19 mouse cellular contexts compared by ENCODE assay signal in genomic region chr9:123335044-123335670, GRCm38 (mm10). TPM values are rescaled to one million over a fixed set of nuclear protein-coding genes. Genes with fewer than 3 reads are reported as not detected.
DNase-seq lines count a peak whose midpoint lies in the region; ATAC-seq lines count a peak whose summit lies in the region.
"Had no signal": no experiment of that assay in that cellular context is flagged by ENCODE, and none has a peak within 500 bp of the region (broad histone marks: within the 10 kb centered on the region; RNA-seq: fewer than 3 reads in every experiment).

No protein-coding gene starts in this region.

- H3K27ac ChIP-seq in heart, embryonic 12.5 days (ENCODE audit: poor library complexity, severe bottlenecking): no peak overlapping the region
- H3K27ac ChIP-seq: embryonic facial prominence, embryonic 12.5 days; forebrain, embryonic 10.5 days; heart, adult 2 months; layer of hippocampus, adult 2 months; limb, embryonic 15.5 days; midbrain, embryonic 12.5 days had no signal

- ATAC-seq in heart, embryonic 12.5 days (ENCODE audit: insufficient number of reproducible peaks, low FRiP score): no peak
- ATAC-seq: liver, postnatal 0 days; Patski had no signal

- DNase-seq in heart, postnatal 4 days: peak; percentile 10
- DNase-seq in kidney, postnatal 14 days: peak; percentile 22
- DNase-seq in kidney, adult 11 months: no peak
- peak; percentile 84 for DNase-seq in MN1 (ENCODE audit: low spot score)
- DNase-seq in induced T-regulatory cell, adult 2 months (ENCODE audit: low read depth): peak; percentile 17
- DNase-seq in right cerebral cortex, adult 18-20 months: no peak
- DNase-seq: adrenal gland, postnatal 36 days; heart, adult 2 months; heart, postnatal 10 days; liver, postnatal 0 days; lung, postnatal 36 days; thymus, adult 2 months had no signal

- H3K27me3 ChIP-seq in heart, embryonic 12.5 days (replicated peaks): no peaks in the 10 kb centered on the region
- H3K27me3 ChIP-seq: embryonic facial prominence, embryonic 12.5 days; limb, embryonic 15.5 days; midbrain, embryonic 12.5 days; Patski had no signal

- H3K4me1 ChIP-seq in heart, embryonic 12.5 days (replicated peaks): no peaks in the 10 kb centered on the region
- H3K4me1 ChIP-seq: embryonic facial prominence, embryonic 12.5 days had no signal

- no peak overlapping the region for H3K4me3 ChIP-seq in heart, embryonic 12.5 days
- H3K4me3 ChIP-seq: embryonic facial prominence, embryonic 12.5 days; forebrain, embryonic 10.5 days; heart, adult 2 months; layer of hippocampus, adult 2 months; limb, embryonic 15.5 days; midbrain, embryonic 12.5 days had no signal

- H3K36me3 ChIP-seq in heart, embryonic 12.5 days: no peaks in the 10 kb centered on the region
- H3K36me3 ChIP-seq: embryonic facial prominence, embryonic 12.5 days; forebrain, embryonic 10.5 days; limb, embryonic 15.5 days; midbrain, embryonic 12.5 days had no signal

- no peak overlapping the region for H3K9ac ChIP-seq in heart, embryonic 12.5 days
- H3K9ac ChIP-seq: embryonic facial prominence, embryonic 12.5 days; limb, embryonic 15.5 days; liver, postnatal 0 days; midbrain, embryonic 12.5 days had no signal

- no peaks in the 10 kb centered on the region for H3K9me3 ChIP-seq in heart, embryonic 12.5 days (replicated peaks)
- H3K9me3 ChIP-seq: embryonic facial prominence, embryonic 12.5 days; forebrain, embryonic 10.5 days; limb, embryonic 15.5 days; midbrain, embryonic 12.5 days had no signal

- 48% methylated on average over 5 of the region's 5 CpGs for WGBS in heart, embryonic 12.5 days

- H3K4me2 ChIP-seq in heart, embryonic 12.5 days: no peak overlapping the region
- H3K4me2 ChIP-seq: embryonic facial prominence, embryonic 12.5 days; limb, embryonic 15.5 days; midbrain, embryonic 12.5 days had no signal

RNA-seq across cellular contexts. Expression of gene Lars2, which starts 31.6 kb away (rescaled TPM):
- 10 to 100 TPM; 50.8 to 52.3 TPM for total RNA-seq in heart, postnatal 4 days (2021)
- 936 and 1,002 TPM in 2 replicates for polyA plus RNA-seq in heart, embryonic 12.5 days (2016; fragmentation: Nextera tagmentation; extraction: Ambion mirVana)

Comparison
In these comparisons a context has a peak if more than half of its experiments do, and no peak if none do; other contexts are left out.
1. DNase-seq: peak in heart, postnatal 4 days (single experiment), kidney, postnatal 14 days (single experiment), MN1 (single experiment) and induced T-regulatory cell, adult 2 months (single experiment); none in kidney, adult 11 months (single experiment) and right cerebral cortex, adult 18-20 months (single experiment).